Mouse (Mus musculus) left cerebral cortex, adult 8-10 months (tissue): ENCODE measurements around the gene Smg9. TPM values are rescaled to one million over a fixed set of nuclear protein-coding genes. Genes with fewer than 3 reads are reported as not detected.
A peak's percentile ranks its signal among the peaks of the same experiment; 100 is the strongest.

Experiments used
- DNase-seq, 2 experiments: peaks; one replicate each; pipeline ENCODE4 v3.0.0; 2022; ENCODE audit warnings: low spot score in 2 of 2
- total RNA-seq, 4 experiments: library from RNA; stranded (reverse); gene quantifications; 2 replicates each; pipeline ENCODE4 v1.2.4; 2022

The Smg9 gene
- total RNA-seq, 4 experiments from 2014 or later: 40.2 to 47.7 (median 43.4) TPM

DNA sequence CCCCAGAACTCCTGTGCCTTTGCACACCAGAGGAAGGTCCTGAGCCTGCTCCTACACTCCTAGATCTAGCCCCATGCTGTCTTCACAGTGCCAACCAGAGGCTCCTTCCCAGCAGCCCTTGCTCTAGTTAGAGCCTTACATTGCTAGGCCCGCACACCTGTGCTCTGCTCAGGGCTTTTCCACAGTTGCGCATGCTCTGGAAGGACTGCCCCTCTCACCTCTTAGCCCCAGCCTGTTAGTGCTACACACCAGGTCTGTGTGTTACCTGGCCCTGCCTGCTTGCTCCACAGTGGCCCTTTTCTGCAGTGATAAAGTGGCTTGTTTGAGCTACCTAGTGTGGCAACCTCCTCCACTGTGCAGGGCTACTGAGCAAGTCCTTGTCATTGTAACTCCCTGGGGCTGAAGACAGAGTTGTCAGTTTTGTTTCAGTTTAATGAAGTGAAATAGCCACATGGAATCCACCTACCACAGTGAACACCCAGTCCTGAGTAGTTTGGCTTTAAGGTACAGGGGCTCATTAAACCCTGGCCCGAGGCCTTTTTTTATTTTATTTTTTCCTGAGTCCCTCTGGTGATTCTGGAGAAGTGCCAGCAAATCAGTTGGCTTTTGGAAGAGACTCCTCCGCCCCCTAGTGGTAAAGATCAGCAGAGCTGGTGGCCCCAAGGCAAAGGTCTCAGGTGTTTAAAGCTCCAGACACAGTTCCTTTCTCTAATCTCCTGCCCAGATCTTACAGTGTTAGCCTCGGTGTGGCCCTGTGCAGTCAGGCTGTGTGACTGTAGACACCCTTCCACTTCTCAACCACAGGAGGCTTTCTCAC, 7.3 kb downstream of the Smg9 start:
- DNase-seq: no peak

DNA sequence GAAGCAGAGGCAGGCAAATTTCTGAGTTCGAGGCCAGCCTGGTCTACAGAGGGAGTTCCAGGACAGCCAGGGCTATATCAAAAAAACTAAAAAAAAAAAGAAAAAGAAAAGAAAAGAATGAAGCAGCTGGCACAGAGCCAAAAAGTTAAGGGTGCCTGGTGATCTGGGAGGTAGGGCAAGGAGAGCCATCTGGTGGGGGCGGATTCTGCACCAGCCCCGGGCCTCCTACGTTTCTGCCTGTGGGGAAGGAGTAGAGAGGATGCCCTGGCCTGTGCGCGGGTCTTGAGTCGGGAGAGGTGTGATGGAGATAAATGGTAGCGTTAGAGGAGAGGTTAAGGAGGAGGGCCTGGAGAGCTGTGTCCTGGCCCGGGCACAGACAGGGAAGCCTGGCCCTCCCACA, 8.8 kb downstream of the Smg9 start:
- DNase-seq: no peak

DNA sequence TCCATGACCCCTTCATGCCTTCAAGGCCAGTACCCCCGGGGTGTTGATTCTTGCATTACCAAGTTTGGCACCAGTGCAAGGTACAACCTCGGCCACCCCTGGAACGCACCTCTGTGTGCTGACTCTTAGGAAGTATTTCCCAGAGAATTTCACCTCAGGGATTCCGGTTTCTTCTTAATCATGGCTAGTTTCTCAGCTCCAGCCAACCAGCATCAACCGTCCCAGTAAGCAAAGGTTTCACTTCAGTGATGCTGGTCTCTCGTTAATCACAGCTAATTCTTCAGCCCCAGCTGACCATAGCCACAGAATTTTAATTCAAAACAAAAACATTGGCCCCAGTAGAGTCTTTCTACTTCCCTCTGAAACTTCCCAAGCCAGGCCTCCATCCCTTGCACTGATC, 10.7 kb downstream of the Smg9 start:
- DNase-seq: no peak

DNA sequence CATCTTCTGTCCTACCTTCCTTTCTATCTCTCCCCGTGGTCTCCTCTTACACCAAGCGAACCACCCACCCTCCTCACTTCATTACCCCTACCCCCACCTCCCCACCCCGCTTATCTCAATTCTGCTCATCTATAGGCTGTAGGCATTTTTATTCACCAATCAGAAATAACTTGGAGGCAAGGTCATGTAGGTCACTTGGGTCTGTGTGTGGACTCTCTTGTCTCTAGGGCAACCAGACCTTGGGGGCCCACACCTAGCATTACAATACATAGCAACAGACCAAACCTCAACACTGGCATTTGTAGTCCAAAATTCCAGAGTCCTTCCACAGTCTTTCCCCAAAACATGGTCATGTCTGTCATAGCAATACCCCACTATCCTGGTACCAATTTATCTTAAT, 11.4 kb downstream of the Smg9 start:
- DNase-seq: no peak

DNA sequence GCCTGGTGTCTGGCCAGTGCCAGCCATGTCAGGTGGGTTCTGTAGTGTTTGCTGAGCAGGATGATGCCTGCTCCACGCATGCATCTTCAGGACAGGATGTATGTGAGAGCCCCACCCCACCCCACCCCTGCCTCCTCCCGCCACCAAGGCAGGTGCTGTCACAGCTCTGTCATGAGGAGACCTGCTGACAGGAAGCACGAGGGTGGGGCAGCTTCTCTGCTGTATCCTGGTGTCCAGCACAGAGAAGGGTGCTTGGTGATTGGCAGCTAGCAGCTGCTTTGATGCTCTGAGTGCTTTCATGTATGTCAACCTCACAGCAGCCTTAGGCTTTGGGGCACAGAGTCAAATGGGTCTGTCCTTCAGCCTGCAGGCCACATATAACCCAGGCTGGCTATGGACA, 14.2 kb downstream of the Smg9 start:
- no peak for DNase-seq

DNA sequence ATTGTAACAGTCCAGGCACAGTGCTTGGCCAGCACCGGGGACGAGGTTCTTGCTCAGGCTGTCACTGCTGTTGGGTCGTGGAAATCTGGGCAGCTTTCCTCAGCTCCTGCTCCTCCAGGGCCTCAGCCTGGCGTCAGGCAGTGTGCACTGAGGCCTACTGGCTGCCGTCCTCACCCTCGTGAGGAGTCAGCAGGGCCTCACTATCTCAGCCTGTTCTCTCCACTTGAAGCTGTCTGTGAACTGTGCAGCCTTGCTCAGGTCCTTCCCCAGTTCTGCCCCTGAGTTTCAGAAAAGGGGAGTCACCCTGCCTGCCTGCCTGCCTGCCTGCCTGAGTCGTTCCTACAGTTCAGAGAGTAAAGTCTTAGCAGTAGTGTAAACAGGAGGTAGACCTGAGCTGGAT, 15.8 kb downstream of the Smg9 start:
- DNase-seq: no peak

DNA sequence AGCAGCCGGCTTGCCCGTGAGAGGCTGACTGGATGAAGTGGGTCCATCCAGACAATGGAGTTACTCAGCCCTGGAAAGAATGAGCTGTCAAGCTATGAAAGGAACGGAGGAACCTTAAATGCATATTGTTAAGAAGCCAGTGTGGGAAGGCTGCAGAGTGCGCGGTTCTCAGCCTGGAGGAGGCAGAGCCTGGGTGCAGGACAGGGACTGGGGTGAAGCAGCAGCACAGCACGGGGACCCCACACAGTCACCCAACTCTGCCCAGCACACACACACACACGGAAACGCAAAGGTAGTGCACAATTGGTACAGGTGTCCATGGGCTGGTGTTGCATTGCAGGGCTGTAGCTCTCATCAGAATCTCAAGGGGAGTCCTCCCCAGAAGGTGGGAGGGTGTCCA, 20.2 kb downstream of the Smg9 start:
- DNase-seq: no peak

DNA sequence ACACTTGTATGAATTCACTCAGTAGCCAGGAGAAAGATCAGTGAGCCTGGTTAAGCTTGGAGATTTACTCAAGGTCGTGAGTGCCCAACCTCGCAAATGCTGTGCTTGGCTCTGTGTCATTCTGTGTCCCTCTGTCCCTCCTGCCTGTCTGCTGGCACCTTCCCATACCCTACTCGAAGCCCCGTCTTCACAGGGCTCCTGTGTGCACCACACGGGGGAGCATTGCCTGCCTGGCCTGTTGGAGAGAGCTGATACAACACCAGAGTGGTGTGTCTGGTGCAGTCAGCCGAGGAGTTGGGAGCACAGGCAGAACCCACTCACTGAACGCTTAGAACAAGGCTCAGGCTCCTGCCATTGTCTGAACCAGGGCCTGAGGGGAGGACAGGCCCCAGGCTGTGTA, 22.2 kb downstream of the Smg9 start:
- no peak for DNase-seq

DNA sequence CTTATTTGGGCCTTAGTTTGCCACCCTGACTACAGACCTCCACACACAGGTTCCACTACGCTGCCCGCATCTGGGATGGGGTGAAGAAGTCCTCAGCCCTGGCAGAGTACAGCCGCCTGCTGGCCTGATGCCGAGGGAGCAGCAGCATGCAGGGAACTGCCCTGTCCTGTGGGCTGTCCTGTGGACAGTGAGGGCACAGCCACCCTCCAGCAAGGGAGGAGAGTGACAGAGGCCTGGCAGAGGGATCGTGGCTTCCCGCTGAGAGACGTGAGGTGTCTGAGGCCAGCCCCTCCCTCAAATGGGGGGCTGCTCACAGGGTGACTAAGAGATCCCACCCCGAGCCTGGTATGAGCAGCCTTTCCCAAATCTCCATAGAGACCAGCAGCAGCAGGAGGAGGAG, 22.8 kb downstream of the Smg9 start:
- DNase-seq: no peak

DNA sequence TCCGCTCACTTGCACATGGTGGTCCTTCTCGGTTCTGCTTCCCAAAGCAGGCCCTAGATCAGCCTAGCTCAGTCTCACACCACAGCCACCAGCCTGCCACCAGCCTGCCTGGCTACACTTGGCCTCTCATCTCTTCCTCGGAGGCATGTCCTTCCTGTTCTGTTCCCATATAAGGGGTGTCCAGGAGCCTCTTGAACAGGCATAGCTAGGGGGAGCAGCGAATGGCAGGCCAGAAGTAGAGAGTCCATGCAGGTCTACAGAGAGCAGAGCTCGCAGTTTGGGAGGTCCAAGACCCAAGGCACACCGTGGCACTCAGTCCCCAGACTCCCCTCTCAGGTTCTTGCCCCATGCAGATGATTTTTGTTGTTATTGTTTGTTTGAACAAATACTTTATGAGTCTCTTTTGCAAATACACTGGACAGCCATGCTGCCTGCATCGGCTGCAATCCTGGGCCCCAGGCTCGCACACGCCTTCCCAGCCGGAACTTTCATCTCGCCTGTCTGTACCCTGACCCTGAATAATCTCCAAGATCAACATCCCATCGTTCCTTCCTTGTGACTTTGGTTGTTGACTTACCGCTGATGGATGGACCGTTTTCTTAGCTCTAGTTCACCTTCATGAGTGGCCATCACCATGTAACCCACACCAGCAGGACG, 23.8 kb downstream of the Smg9 start:
- no peak for DNase-seq

DNA sequence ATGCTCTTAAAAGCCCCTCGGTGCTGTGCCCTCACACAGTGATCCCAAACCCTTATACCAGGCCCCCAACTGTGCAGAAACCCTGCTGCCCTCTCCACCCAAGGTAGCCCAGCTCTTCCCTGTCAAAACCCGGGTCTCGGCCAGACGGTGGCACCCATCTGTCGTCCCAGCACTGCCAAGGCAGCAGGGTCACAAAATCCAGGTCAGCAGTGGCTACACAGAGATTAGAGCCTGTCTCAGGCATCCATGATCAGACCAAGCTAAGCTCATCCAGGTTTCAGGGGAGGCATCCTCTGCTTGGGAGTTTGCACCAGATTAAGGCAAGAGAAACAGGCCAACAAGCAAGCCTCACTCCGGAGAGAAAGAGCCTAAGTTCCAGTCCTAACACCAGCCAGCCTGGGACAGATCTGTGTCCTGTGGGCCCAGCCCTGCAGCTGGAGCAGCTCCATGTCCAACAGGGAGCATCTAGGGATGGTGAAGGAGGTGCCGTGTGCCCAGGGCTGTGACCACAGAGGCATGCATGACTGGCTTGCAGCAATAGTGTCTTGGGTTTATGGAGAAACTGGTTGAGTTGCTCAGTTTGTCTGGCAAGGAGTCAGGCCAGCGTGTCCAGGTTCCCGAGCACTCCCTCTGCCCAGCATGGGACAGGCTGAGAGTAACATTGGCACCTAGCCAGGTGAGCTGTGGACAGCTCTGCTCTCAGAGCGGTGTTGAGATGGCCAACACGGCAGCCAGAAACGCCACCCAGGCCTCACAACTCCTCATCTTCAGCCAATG, 24.7 kb downstream of the Smg9 start:
- no peak for DNase-seq

DNA sequence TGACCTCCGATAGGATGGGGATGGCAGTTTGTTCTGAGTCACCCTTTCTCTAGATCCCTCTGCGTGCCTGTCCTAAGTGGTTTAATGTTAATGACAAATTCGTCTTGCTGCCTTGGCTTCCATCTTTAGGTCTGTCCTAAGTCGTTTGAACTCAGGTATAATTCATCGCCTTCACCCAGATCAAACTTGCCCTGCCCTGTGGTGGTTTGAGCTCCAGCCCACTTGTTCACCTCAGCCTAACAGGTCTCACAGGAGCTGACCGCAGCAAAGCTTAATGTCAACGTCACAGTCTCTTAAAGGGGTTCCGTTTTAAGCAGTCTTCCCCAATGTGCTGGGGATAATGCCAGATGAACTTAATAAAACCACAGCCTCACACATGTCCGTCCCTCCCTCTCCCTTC, 26.5 kb downstream of the Smg9 start:
- no peak for DNase-seq

DNA sequence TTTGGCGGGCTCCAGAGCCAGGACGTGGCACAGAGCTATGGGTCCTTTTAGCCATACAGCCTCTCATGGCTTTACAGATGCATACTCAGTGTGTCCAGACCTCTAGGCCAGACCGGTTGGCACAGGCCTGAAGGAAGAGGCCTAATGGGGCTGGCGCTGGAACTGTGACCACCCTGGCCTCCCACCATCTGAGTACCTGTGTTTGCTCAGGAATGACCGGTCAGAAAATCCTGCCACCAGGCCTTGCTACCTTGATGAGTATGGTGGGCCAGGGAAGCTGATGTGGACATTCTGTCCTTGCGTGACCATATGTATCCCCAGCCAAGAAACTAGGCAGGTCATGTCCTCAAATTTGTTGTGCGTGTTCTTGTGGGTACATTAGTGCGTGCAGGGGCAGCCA, 27.7 kb downstream of the Smg9 start:
- no peak for DNase-seq

DNA sequence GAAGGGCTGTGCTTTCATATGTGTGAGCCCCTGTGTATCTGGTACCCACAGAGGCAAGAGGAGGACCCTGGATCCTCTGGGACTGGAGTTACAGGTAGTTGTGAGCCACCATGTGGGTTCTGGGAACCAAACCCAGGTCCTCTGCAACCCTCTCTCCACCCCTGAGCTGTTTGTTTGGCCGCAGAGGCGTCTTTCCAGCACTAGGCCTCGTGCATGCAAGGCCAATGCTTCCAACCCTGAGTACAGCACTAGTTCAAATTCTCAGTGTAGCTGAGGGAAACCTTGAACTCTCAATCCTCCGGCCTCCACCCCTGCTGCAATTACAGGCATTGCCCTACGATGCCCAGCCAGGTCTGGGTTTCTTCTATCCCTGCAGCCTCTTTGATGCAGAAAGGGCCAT, 29.3 kb downstream of the Smg9 start:
- DNase-seq: no peak

DNA sequence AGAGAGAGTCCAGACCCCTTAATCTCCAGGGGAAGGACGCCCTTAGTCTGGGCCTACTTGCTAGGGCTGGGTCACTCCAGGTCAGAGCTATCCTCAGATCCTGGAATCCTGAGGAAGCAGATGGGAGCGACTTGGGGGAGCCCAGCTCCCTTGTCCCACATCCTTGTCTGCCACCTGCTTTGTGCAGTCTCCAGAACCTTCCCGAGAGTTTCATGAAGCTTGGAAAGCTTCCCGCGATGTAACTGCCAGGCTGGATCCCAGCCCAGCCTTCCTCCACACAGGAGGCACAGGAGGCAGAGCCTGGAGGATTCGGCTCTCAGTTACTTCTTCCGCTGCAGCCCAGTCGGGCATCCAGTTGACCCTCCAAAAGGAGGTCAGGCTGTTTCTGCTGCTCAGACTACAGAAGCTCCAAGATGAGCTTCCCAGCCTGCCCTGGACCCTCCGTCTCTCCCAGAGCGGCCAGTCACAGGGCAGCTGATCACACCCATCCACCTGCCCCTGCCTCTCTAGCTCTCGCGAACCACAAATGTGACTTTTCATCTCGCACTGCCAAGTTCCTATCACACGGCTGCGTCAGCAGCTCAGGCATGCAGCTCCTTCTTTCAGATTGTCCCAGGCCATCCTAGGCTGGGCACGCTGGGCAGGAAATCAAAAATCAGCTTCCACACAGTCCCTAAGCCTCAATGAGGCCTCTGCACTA, 30.1 kb downstream of the Smg9 start:
- peak; percentile 59 to 89 for DNase-seq

DNA sequence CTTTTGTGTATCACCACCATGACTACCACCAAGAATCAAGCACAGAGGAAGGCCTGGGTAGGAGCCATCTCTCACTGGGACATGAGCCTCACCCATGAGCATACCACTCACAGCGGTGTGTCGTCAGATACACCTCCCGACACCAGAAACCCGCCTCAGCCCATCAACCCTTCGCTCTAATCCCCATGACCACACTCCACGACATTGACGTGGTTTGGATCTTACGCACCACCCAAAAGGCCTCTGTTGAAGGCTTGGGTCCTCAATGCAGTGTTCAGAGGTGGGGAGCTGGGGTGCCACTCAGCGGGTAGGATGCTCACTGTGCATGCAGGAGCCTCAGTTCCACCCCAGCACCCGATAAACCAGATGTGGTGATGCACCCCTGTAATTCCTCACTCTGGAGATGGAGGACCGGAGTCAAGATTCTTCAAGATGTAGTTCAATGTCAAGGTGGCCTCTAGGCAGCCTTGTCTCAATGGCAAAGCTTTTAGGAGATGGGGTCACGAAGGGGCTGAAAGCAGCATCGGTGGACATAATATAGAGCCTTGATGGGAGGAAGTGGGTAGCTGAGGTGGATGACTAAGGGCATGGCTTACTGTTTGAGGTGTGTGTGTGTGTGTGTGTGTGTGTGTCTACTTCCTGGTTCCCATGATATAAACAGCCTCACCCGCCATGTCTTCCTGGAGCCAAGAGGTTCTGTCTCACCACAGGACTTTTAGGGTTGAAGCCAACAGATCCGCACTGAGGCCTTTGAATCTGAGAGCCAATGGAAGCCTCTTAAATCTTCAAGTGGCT, 31.3 kb downstream of the Smg9 start:
- DNase-seq: no peak

DNA sequence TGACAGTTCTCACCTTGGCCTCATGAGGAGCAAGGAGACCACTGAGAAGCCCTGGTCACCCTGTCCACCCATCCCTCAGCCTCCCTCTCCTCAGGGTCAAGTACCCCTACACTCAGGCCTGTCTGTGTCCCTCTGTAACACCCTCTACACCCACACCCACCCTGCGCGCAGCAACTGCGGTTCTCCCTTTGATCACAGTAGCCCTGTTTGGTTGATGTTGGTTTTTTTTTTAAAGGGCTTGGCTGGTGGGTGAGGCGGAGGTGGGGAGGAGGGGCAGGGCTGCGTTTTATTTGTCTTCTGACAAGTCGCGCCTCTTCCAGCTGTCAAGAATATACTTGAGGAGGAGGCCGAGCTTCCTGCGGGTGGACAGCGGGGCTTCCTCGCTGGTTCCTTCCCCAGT, 32.3 kb downstream of the Smg9 start:
- DNase-seq: no peak

DNA sequence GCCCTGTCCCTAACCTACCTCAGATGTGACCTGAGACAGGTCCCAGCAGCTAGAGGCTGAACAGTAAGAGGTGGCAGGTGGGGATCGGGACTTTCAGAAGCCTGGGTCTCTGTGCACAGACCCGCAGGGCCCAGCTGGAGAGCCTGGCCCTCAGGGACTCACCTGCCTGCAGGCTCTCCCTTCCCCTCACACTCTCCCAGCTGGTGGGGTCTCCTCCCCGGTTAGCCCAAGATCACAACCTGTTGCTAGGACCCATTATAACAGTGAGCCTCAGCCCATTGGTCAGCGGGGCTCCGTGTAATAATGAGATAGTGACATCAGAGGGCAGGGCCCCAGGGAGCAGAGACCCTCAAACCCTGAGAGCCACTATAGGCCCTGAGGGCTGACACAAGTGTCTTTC, 35.9 kb downstream of the Smg9 start:
- no peak for DNase-seq

DNA sequence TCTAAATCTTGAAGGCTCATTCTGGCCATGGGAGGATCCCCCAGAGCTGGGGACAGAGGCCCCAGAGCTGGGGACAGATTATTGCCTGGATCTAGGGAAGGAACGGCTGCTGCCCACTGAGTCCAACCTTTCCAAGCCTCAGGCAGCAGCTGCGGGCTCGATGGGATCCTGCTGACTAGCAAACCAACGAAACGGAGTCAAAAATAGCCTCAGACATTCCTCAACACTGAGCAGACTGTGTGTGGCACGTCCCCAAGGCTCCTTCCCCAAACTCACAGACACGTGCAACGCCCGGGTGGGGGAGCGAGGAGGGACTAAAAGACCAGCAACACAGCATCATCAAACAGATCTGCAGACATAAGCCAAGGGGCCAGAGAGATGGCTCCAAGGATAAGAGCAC, 38.6 kb downstream of the Smg9 start:
- DNase-seq: peak in 1 of 2 experiments; percentile 81

DNA sequence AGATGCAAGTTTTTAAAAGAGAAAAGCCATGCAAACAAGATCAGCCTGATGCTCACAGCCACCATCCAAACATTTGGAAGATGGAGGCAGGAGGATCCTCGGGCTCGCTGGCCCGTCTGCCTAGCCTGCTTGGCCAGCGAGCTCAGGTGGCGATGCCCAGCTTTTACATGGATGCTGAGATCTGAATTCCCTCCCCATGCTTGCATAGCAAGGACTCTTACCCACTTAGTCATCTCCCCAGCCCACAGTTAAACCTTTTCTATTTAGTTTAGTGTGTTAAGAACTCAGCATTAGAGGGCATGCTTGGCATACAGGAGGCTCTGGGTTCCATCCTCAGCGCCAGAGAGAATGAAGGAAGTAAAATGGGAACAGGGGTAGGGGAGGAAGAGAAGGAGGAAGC, 39.8 kb downstream of the Smg9 start:
- DNase-seq: no peak

DNA sequence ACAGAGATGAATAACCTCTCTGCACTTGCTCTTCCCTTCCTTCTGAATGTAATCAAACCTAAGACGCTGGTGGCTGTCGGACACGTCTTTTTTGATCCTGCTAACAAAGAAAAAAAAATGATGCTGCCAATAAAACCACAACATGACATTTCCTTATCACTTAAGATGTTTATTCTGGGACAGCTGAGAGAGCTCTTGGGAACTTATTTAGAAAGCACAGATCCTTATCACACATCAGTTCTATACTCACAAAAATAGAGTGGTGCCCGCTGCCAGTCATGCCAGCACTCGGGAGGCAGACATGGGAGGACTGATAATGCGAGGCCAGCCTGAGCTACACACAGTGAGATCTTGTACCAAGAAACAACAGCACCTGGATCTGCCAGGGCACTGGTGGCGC, 40.5 kb downstream of the Smg9 start:
- no peak for DNase-seq
